ENCODE assay signal across 18 mouse cellular contexts in genomic region chr12:103163596-103163995, GRCm38 (mm10).
"Had no signal": no experiment of that assay in that cellular context is flagged by ENCODE, and none has a peak within 500 bp of the region (broad histone marks: within the 10 kb centered on the region; RNA-seq: fewer than 3 reads in every experiment).

No protein-coding gene starts in this region.

- H3K9ac ChIP-seq: liver, embryonic 13.5 days; liver, embryonic 15.5 days; liver, postnatal 0 days; lung, embryonic 15.5 days; neural tube, embryonic 12.5 days; stomach, embryonic 15.5 days had no signal

- ATAC-seq: liver, postnatal 0 days; lung, postnatal 0 days had no signal

- DNase-seq: liver, embryonic 13.5 days; liver, postnatal 0 days; lung, adult 2 months; lung, postnatal 14 days; lung, postnatal 36 days; right cerebral cortex, postnatal 14 days; thymus, adult 2 months; thymus, postnatal 25 days; thymus, postnatal 4 days had no signal

- H3K9me3 ChIP-seq: liver, embryonic 13.5 days; liver, embryonic 15.5 days; lung, embryonic 15.5 days; megakaryocyte, embryonic 14.5 days; neural tube, embryonic 12.5 days; stomach, embryonic 15.5 days had no signal

- H3K4me2 ChIP-seq: liver, embryonic 11.5 days; liver, embryonic 13.5 days; liver, embryonic 15.5 days; lung, embryonic 15.5 days; neural tube, embryonic 12.5 days; stomach, embryonic 15.5 days had no signal

- H3K4me1 ChIP-seq: liver, embryonic 13.5 days; liver, embryonic 15.5 days; lung, embryonic 15.5 days; megakaryocyte, embryonic 14.5 days; neural tube, embryonic 12.5 days; stomach, embryonic 15.5 days had no signal

- H3K4me3 ChIP-seq: liver, embryonic 13.5 days; liver, embryonic 15.5 days; lung, embryonic 15.5 days; megakaryocyte, embryonic 14.5 days; neural tube, embryonic 12.5 days; stomach, embryonic 15.5 days had no signal

- H3K27me3 ChIP-seq: liver, embryonic 13.5 days; liver, embryonic 15.5 days; lung, embryonic 15.5 days; neural tube, embryonic 12.5 days; stomach, embryonic 15.5 days had no signal

- H3K36me3 ChIP-seq: liver, embryonic 13.5 days; liver, embryonic 15.5 days; lung, embryonic 15.5 days; stomach, embryonic 15.5 days had no signal

- H3K27ac ChIP-seq: liver, embryonic 13.5 days; liver, embryonic 15.5 days; lung, embryonic 15.5 days; macrophage; neural tube, embryonic 12.5 days; stomach, embryonic 15.5 days; stomach, postnatal 0 days had no signal
